Mouse (Mus musculus): Measurements from ENCODE around the gene Glud1. TPM values are rescaled to one million over a fixed set of nuclear protein-coding genes. Genes with fewer than 3 reads are reported as not detected.

The Glud1 gene
- 51.8 and 66.1 TPM in 2 replicates for polyA plus RNA-seq (2012; rRNA removed)

GRCm38 (mm10) chr14:34310234-34310965 lies at the start of gene Glud1, which contains the start of gene Shld2:
Gene Glud1 (plus strand): TSS chr14:34310727.
Gene Shld2 (minus strand): TSS chr14:34310493.
- under 1% methylated on average over 100 of the region's 100 CpGs for whole genome bisulfite sequencing
- peak within 1 kb of the TSS; percentile 62 for H3K4me3 ChIP-seq (ENCODE audit: control insufficient read depth, insufficient read depth, low read length)
- TF ChIP-seq POLR2A (IDR thresholded peaks at IDR 0.05; ENCODE audit: control insufficient read depth, extremely low read depth, insufficient read depth, low read length, poor library complexity) (peak; percentile 80), CTCF (IDR thresholded peaks at IDR 0.05; ENCODE audit: borderline replicate concordance, control insufficient read depth, extremely low read depth, insufficient read depth, low read length, poor library complexity) (no peak; the same call in 1 of the 2 replicates)
- no peaks in the 10 kb centered on the region for H3K36me3 ChIP-seq (ENCODE audit: control insufficient read depth, insufficient read depth, low read length)
- H3K27ac ChIP-seq (ENCODE audit: control insufficient read depth, insufficient read depth, low read length): peak within 1 kb of the TSS; percentile 9; the same call in 1 of the 2 replicates
- no peaks in the 10 kb centered on the region for H3K27me3 ChIP-seq (ENCODE audit: control insufficient read depth, insufficient read depth, low read length)
- DNase-seq: peak; percentile 89
- peaks cover 8% of the 10 kb centered on the region for H3K4me1 ChIP-seq (replicated peaks; ENCODE audit: control insufficient read depth, insufficient read depth, low read length)

- Histone ChIP-seq H3K4me1 (replicated peaks; ENCODE audit: control insufficient read depth, insufficient read depth, low read length) (no peaks in the 10 kb centered on the region), H3K36me3 (ENCODE audit: control insufficient read depth, insufficient read depth, low read length) (no peaks in the 10 kb centered on the region), H3K4me3 (ENCODE audit: control insufficient read depth, insufficient read depth, low read length) (no peak overlapping the region), H3K27me3 (ENCODE audit: control insufficient read depth, insufficient read depth, low read length) (no peaks in the 10 kb centered on the region), H3K27ac (ENCODE audit: control insufficient read depth, insufficient read depth, low read length) (no peak overlapping the region)
- 96% methylated on average over 9 of the region's 9 CpGs for WGBS
- TF ChIP-seq CTCF (IDR thresholded peaks at IDR 0.05; ENCODE audit: borderline replicate concordance, control insufficient read depth, extremely low read depth, insufficient read depth, low read length, poor library complexity): no peak
- TF ChIP-seq POLR2A (IDR thresholded peaks at IDR 0.05; ENCODE audit: control insufficient read depth, extremely low read depth, insufficient read depth, low read length, poor library complexity): no peak
- no peak for DNase-seq
Observed at GRCm38 (mm10) chr14:34268046-34268445, 42.5 kb upstream of the Glud1 start.

- WGBS: 69% methylated on average over 2 of the region's 2 CpGs
- TF ChIP-seq POLR2A (IDR thresholded peaks at IDR 0.05; ENCODE audit: control insufficient read depth, extremely low read depth, insufficient read depth, low read length, poor library complexity) (no peak), CTCF (IDR thresholded peaks at IDR 0.05; ENCODE audit: borderline replicate concordance, control insufficient read depth, extremely low read depth, insufficient read depth, low read length, poor library complexity) (no peak)
- no peak for DNase-seq
- Histone ChIP-seq H3K4me3 (ENCODE audit: control insufficient read depth, insufficient read depth, low read length) (no peak overlapping the region), H3K27me3 (ENCODE audit: control insufficient read depth, insufficient read depth, low read length) (no peaks in the 10 kb centered on the region), H3K27ac (ENCODE audit: control insufficient read depth, insufficient read depth, low read length) (no peak overlapping the region), H3K4me1 (replicated peaks; ENCODE audit: control insufficient read depth, insufficient read depth, low read length) (no peaks in the 10 kb centered on the region), H3K36me3 (ENCODE audit: control insufficient read depth, insufficient read depth, low read length) (no peaks in the 10 kb centered on the region)
Observed at GRCm38 (mm10) chr14:34273280-34273679, 37.2 kb upstream of the Glud1 start.

GRCm38 (mm10) chr14:34274141-34274540 lies 36.4 kb upstream of the Glud1 start:
- no peak overlapping the region for H3K27ac ChIP-seq (ENCODE audit: control insufficient read depth, insufficient read depth, low read length)
- 97% methylated on average over 3 of the region's 3 CpGs for WGBS
- TF ChIP-seq POLR2A (IDR thresholded peaks at IDR 0.05; ENCODE audit: control insufficient read depth, extremely low read depth, insufficient read depth, low read length, poor library complexity): no peak
- TF ChIP-seq CTCF (IDR thresholded peaks at IDR 0.05; ENCODE audit: borderline replicate concordance, control insufficient read depth, extremely low read depth, insufficient read depth, low read length, poor library complexity): no peak

GRCm38 (mm10) chr14:34275225-34275624 lies 35.3 kb upstream of the Glud1 start:
- no peaks in the 10 kb centered on the region for H3K36me3 ChIP-seq (ENCODE audit: control insufficient read depth, insufficient read depth, low read length)
- no peak for DNase-seq
- H3K27ac ChIP-seq (ENCODE audit: control insufficient read depth, insufficient read depth, low read length): no peak overlapping the region
- no peak for TF ChIP-seq POLR2A (IDR thresholded peaks at IDR 0.05; ENCODE audit: control insufficient read depth, extremely low read depth, insufficient read depth, low read length, poor library complexity)
- no peak for TF ChIP-seq CTCF (IDR thresholded peaks at IDR 0.05; ENCODE audit: borderline replicate concordance, control insufficient read depth, extremely low read depth, insufficient read depth, low read length, poor library complexity)
- H3K27me3 ChIP-seq (ENCODE audit: control insufficient read depth, insufficient read depth, low read length): no peaks in the 10 kb centered on the region
- 96% methylated on average over 4 of the region's 4 CpGs for WGBS
- H3K4me3 ChIP-seq (ENCODE audit: control insufficient read depth, insufficient read depth, low read length): no peak overlapping the region
- no peaks in the 10 kb centered on the region for H3K4me1 ChIP-seq (replicated peaks; ENCODE audit: control insufficient read depth, insufficient read depth, low read length)

More at GRCm38 (mm10) chr14:34274141-34274540, 36.4 kb upstream of the Glud1 start:
- Histone ChIP-seq H3K4me3 (ENCODE audit: control insufficient read depth, insufficient read depth, low read length) (no peak overlapping the region), H3K4me1 (replicated peaks; ENCODE audit: control insufficient read depth, insufficient read depth, low read length) (no peaks in the 10 kb centered on the region), H3K27me3 (ENCODE audit: control insufficient read depth, insufficient read depth, low read length) (no peaks in the 10 kb centered on the region), H3K36me3 (ENCODE audit: control insufficient read depth, insufficient read depth, low read length) (no peaks in the 10 kb centered on the region)
- DNase-seq: no peak

GRCm38 (mm10) chr14:34279726-34280125 lies 30.8 kb upstream of the Glud1 start:
- no peak for TF ChIP-seq POLR2A (IDR thresholded peaks at IDR 0.05; ENCODE audit: control insufficient read depth, extremely low read depth, insufficient read depth, low read length, poor library complexity)
- no peak for TF ChIP-seq CTCF (IDR thresholded peaks at IDR 0.05; ENCODE audit: borderline replicate concordance, control insufficient read depth, extremely low read depth, insufficient read depth, low read length, poor library complexity)
- DNase-seq: no peak
- Histone ChIP-seq H3K4me3 (ENCODE audit: control insufficient read depth, insufficient read depth, low read length) (no peak overlapping the region), H3K27me3 (ENCODE audit: control insufficient read depth, insufficient read depth, low read length) (no peaks in the 10 kb centered on the region), H3K27ac (ENCODE audit: control insufficient read depth, insufficient read depth, low read length) (no peak overlapping the region), H3K4me1 (replicated peaks; ENCODE audit: control insufficient read depth, insufficient read depth, low read length) (no peaks in the 10 kb centered on the region), H3K36me3 (ENCODE audit: control insufficient read depth, insufficient read depth, low read length) (no peaks in the 10 kb centered on the region)
- 93% methylated on average over 4 of the region's 4 CpGs for WGBS
